Mouse (Mus musculus) small intestine, adult 2 months (tissue): Measurements from ENCODE around the gene Pdxp. TPM values are rescaled to one million over a fixed set of nuclear protein-coding genes. Genes with fewer than 3 reads are reported as not detected.

Experiments used
- H3K27ac ChIP-seq: fragments of 200-500 bp; 2 replicates; pipeline ENCODE4 v1.5.1; 2012; ENCODE audit warnings: low read depth, low read length, control low read depth, inconsistent platforms; ENCODE audit not compliant: insufficient read depth
- H3K27me3 ChIP-seq: fragments of 200-500 bp; 2 replicates; pipeline ENCODE4 v1.6.1; 2012; ENCODE audit warnings: mild to moderate bottlenecking, moderate library complexity, low read length, inconsistent platforms; ENCODE audit not compliant: control insufficient read depth, insufficient read depth
- H3K36me3 ChIP-seq: fragments of 200-500 bp; 2 replicates; pipeline ENCODE4 v1.6.1; 2012; ENCODE audit warnings: mild to moderate bottlenecking, low read length, control low read depth, inconsistent platforms; ENCODE audit not compliant: control insufficient read depth, insufficient read depth
- H3K4me1 ChIP-seq: fragments of 200-500 bp; 2 replicates; pipeline ENCODE4 v1.6.1; 2012; ENCODE audit warnings: low read length, inconsistent platforms, mixed read lengths; ENCODE audit not compliant: control insufficient read depth, insufficient read depth, insufficient read length
- H3K4me3 ChIP-seq: fragments of 200-500 bp; 2 replicates; pipeline ENCODE4 v1.5.1; 2012; ENCODE audit warnings: low read depth, mild to moderate bottlenecking, control low read depth, inconsistent platforms, low read length, moderate library complexity
- CTCF ChIP-seq: fragments of 200-500 bp; IDR thresholded peaks from 2 replicates; pipeline ENCODE4 v1.5.1; 2012; ENCODE audit warnings: low read depth, mild to moderate bottlenecking, control low read depth, inconsistent platforms, low read length, moderate library complexity, mixed read lengths; ENCODE audit not compliant: insufficient replicate concordance, insufficient read length; ENCODE audit errors: extremely low read depth
- POLR2A ChIP-seq: fragments of 200-500 bp; IDR thresholded peaks from 2 replicates; pipeline ENCODE4 v1.6.1; 2012; ENCODE audit warnings: low read depth, mild to moderate bottlenecking, control low read depth, inconsistent platforms, low read length, moderate library complexity
- WGBS: fragments of 180-500 bp; shearing (Covaris S2); methylation state at CpG from one replicate; pipeline ENCODE4 v1.1.7; 2018; 5-methylcytosine and 5-hydroxymethylcytosine counted together
- polyA plus RNA-seq: library from polyadenylated mRNA; depleted of rRNA; stranded (reverse); fragments of >200 nt; gene quantifications from 2 replicates; pipeline ENCODE4 v1.2.3, GENCODE M21; 2012; rRNA removed

Pdxp gene
- polyA plus RNA-seq, 1 experiment: 4.2 TPM

DNA sequence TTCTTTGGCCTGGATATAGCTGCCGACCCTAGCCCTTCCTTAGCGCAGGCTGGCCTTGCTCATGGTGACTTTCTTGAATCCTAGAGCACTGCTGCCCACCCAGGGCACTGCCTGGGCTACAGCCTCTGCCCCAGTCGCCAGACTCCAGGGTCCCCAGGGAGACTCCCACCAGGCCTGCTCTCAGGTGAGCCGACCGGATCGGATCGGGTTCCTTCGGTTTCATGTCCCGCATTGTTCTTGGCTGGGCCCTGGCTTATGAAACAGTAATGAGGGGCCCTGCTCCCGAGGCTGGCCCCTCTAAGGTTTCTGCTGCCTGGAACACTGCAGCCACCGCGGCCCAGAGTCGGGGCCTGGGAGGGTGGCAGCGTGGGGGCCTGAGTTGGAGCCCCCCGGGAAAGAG, 43.3 kb downstream of the Pdxp start:
- H3K27me3 ChIP-seq: no peaks in the 10 kb centered on the region
- no peaks in the 10 kb centered on the region for H3K36me3 ChIP-seq
- 73% methylated on average over 15 of the region's 15 CpGs for WGBS
- peaks cover 6% of the 10 kb centered on the region; the same call in 1 of the 2 replicates for H3K4me1 ChIP-seq
- no peak overlapping the region for H3K4me3 ChIP-seq
- TF ChIP-seq POLR2A (no peak), CTCF (no peak)
- no peak overlapping the region for H3K27ac ChIP-seq

DNA sequence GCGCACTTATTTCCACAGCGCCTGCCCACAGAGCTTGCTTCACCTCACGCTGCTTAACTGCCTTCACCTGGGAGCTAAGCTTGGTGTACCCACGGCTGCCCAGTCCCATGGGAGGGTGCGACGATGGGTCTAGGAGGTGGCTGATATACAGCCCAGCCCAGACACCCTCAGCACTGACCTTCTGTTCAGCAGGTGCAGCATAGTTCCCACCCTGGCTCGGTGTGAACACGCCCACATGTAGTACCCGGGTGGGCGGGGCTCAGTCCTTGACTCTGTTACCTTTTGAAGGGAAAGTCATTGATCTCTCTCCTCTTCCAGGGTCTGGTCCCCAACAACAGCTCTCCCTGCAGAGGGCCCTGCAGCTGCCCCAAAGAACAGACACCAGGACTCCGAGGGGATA, 45.8 kb downstream of the Pdxp start:
- TF ChIP-seq CTCF: no peak
- no peak for TF ChIP-seq POLR2A
- Histone ChIP-seq H3K4me1 (peaks cover 6% of the 10 kb centered on the region; the same call in 1 of the 2 replicates), H3K27me3 (no peaks in the 10 kb centered on the region), H3K36me3 (no peaks in the 10 kb centered on the region), H3K27ac (no peak overlapping the region), H3K4me3 (no peak overlapping the region)
- WGBS: 39% methylated on average over 11 of the region's 11 CpGs

DNA sequence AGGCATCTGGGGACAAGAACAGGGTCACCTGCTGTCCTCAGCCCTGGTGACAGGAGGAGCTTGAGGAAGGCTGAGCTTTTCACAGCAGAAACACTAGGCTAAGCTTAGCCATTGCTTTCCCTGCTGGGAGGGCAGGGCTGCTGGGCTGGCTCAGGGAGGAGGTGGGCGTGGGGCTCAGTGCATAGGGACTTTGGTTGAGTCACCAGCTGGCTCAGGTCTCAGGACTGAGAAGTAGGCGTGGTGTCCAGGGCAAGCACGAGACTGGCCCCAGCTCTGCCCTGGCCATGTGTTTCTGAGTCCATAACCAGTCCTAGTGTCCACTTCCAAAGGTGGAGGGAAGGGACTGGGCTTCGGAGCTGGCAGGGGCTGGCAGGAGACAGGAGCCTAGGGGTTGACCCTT, 46.4 kb downstream of the Pdxp start:
- no peaks in the 10 kb centered on the region for H3K27me3 ChIP-seq
- H3K4me1 ChIP-seq: peaks cover 6% of the 10 kb centered on the region; the same call in 1 of the 2 replicates
- TF ChIP-seq CTCF (no peak), POLR2A (no peak)
- WGBS: 35% methylated on average over 4 of the region's 4 CpGs
- H3K36me3 ChIP-seq: no peaks in the 10 kb centered on the region
- H3K4me3 ChIP-seq: no peak overlapping the region
- H3K27ac ChIP-seq: no peak overlapping the region

DNA sequence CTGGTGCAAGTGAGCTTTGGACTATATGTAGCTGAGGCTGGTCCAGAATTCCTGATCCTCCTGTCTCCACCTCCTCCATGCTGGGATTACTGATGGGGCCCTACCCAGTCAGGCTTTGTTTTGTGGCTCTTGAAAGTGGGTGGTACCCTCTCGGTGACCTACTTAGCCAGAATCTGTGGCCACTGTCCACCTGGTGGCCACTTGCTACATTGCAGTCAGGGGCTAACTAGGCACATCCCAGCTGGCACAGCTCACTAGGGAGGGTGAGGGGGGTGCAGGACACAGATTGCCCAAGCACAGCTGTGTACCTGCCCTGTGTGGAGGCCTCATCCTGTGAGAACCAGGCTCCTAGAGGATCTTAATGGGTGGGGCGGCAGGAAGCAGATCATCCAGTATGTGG, 49.2 kb downstream of the Pdxp start:
- WGBS: 21% methylated on average over 2 of the region's 2 CpGs
- no peaks in the 10 kb centered on the region for H3K27me3 ChIP-seq
- H3K36me3 ChIP-seq: no peaks in the 10 kb centered on the region
- peaks cover 6% of the 10 kb centered on the region; the same call in 1 of the 2 replicates for H3K4me1 ChIP-seq
- no peak overlapping the region for H3K4me3 ChIP-seq
- TF ChIP-seq POLR2A (no peak), CTCF (peak; percentile 61; the same call in 1 of the 2 replicates)
- no peak overlapping the region for H3K27ac ChIP-seq

Other genes with a start within 250 kb of the Pdxp start
- gene Elfn2, start 195.1 kb upstream of the Pdxp start, polyA plus RNA-seq: 0.14 and 0.35 TPM in 2 replicates
- gene Mfng, start 140.4 kb upstream of the Pdxp start, polyA plus RNA-seq: 4.7 and 7.9 TPM in 2 replicates
- 15.8 and 28.3 TPM in 2 replicates for gene Card10, start 110.9 kb upstream of the Pdxp start, polyA plus RNA-seq
- 18.9 and 26.0 TPM in 2 replicates for gene Cdc42ep1, start 71.3 kb upstream of the Pdxp start, polyA plus RNA-seq
- 637 and 2,134 TPM in 2 replicates for gene Lgals2, start 58.4 kb upstream of the Pdxp start, polyA plus RNA-seq
- 62.5 and 105 TPM in 2 replicates for gene Gga1, start 36.7 kb upstream of the Pdxp start, polyA plus RNA-seq
- gene Gm49510, start 14.3 kb upstream of the Pdxp start, polyA plus RNA-seq: 0.13 TPM in 1 of 2 replicates, not detected in the other
- gene Sh3bp1, start 14.2 kb upstream of the Pdxp start, polyA plus RNA-seq: 41.3 and 48.8 TPM in 2 replicates
- 51.7 and 77.0 TPM in 2 replicates for gene Lgals1, start 12.8 kb downstream of the Pdxp start, polyA plus RNA-seq
- 7.3 and 11.7 TPM in 2 replicates for gene Nol12, start 21.0 kb downstream of the Pdxp start, polyA plus RNA-seq
- 43.3 and 123 TPM in 2 replicates for gene Triobp, start 33.8 kb downstream of the Pdxp start, polyA plus RNA-seq
- gene H1f0, start 114.5 kb downstream of the Pdxp start, polyA plus RNA-seq: 120 and 218 TPM in 2 replicates
- 2.2 and 8.0 TPM in 2 replicates for gene Galr3, start 128.0 kb downstream of the Pdxp start, polyA plus RNA-seq
- 70.4 and 92.7 TPM in 2 replicates for gene Ankrd54, start 149.0 kb downstream of the Pdxp start, polyA plus RNA-seq
- 52.5 and 88.3 TPM in 2 replicates for gene Eif3l, start 161.3 kb downstream of the Pdxp start, polyA plus RNA-seq
- 18.8 and 23.8 TPM in 2 replicates for gene Micall1, start 195.0 kb downstream of the Pdxp start, polyA plus RNA-seq
- 18.3 and 32.2 TPM in 2 replicates for gene Polr2f, start 227.1 kb downstream of the Pdxp start, polyA plus RNA-seq
- 0.56 and 1.2 TPM in 2 replicates for gene 1700088E04Rik, start 227.3 kb downstream of the Pdxp start, polyA plus RNA-seq